Mouse (Mus musculus): ENCODE results near the gene Gtf3c4.

Gene Gtf3c4

GRCm38 (mm10) chr2:28829265-28829664, 10.9 kb downstream of the Gtf3c4 start:
- H3K4me3 ChIP-seq (replicated peaks; ENCODE audit: low read length) = no peak overlapping the region
- H3K27me3 ChIP-seq (ENCODE audit: insufficient read depth, low read length) = no peaks in the 10 kb centered on the region
- no peaks in the 10 kb centered on the region for H3K4me1 ChIP-seq (replicated peaks; ENCODE audit: low read depth, low read length)
- peaks cover 100% of the 10 kb centered on the region for H3K36me3 ChIP-seq (ENCODE audit: insufficient read depth, low read length)
- no peaks in the 10 kb centered on the region for H3K9me3 ChIP-seq (ENCODE audit: low read length)
- TF ChIP-seq CTCF (conservative IDR thresholded peaks at IDR 0.05; ENCODE audit: low read length) (no peak), NANOG (IDR thresholded peaks at IDR 0.05; ENCODE audit: borderline replicate concordance, low read length) (no peak), POU5F1 (IDR thresholded peaks at IDR 0.05; ENCODE audit: borderline replicate concordance, low read length) (no peak)

GRCm38 (mm10) chr2:28818866-28819265, 21.3 kb downstream of the Gtf3c4 start:
- H3K9me3 ChIP-seq (ENCODE audit: low read length) = no peaks in the 10 kb centered on the region
- no peak for TF ChIP-seq POU5F1 (IDR thresholded peaks at IDR 0.05; ENCODE audit: borderline replicate concordance, low read length)
- TF ChIP-seq CTCF (conservative IDR thresholded peaks at IDR 0.05; ENCODE audit: low read length) = no peak
- TF ChIP-seq NANOG (IDR thresholded peaks at IDR 0.05; ENCODE audit: borderline replicate concordance, low read length) = no peak
- H3K36me3 ChIP-seq (ENCODE audit: insufficient read depth, low read length) = peaks cover 23% of the 10 kb centered on the region
- H3K4me1 ChIP-seq (replicated peaks; ENCODE audit: low read depth, low read length) = no peaks in the 10 kb centered on the region
- H3K27me3 ChIP-seq (ENCODE audit: insufficient read depth, low read length) = no peaks in the 10 kb centered on the region
- H3K4me3 ChIP-seq (replicated peaks; ENCODE audit: low read length) = no peak overlapping the region

- no peaks in the 10 kb centered on the region for H3K36me3 ChIP-seq (ENCODE audit: insufficient read depth, low read length)
- no peaks in the 10 kb centered on the region for H3K9me3 ChIP-seq (ENCODE audit: low read length)
- H3K4me3 ChIP-seq (replicated peaks; ENCODE audit: low read length) = no peak overlapping the region
- TF ChIP-seq CTCF (conservative IDR thresholded peaks at IDR 0.05; ENCODE audit: low read length) (no peak), POU5F1 (IDR thresholded peaks at IDR 0.05; ENCODE audit: borderline replicate concordance, low read length) (no peak), NANOG (IDR thresholded peaks at IDR 0.05; ENCODE audit: borderline replicate concordance, low read length) (no peak)
- H3K27me3 ChIP-seq (ENCODE audit: insufficient read depth, low read length) = no peaks in the 10 kb centered on the region
- H3K4me1 ChIP-seq (replicated peaks; ENCODE audit: low read depth, low read length) = no peaks in the 10 kb centered on the region
These were observed 29.7 kb downstream of the Gtf3c4 start for GRCm38 (mm10) chr2:28810260-28811013.

- Histone ChIP-seq H3K4me3 (replicated peaks; ENCODE audit: low read length) (no peak overlapping the region), H3K4me1 (replicated peaks; ENCODE audit: low read depth, low read length) (no peaks in the 10 kb centered on the region), H3K9me3 (ENCODE audit: low read length) (no peaks in the 10 kb centered on the region), H3K27me3 (ENCODE audit: insufficient read depth, low read length) (no peaks in the 10 kb centered on the region), H3K36me3 (ENCODE audit: insufficient read depth, low read length) (no peaks in the 10 kb centered on the region)
- TF ChIP-seq CTCF (conservative IDR thresholded peaks at IDR 0.05; ENCODE audit: low read length) = no peak
- no peak for TF ChIP-seq POU5F1 (IDR thresholded peaks at IDR 0.05; ENCODE audit: borderline replicate concordance, low read length)
- TF ChIP-seq NANOG (IDR thresholded peaks at IDR 0.05; ENCODE audit: borderline replicate concordance, low read length) = no peak
These were observed 31.3 kb downstream of the Gtf3c4 start for GRCm38 (mm10) chr2:28808841-28809240.

GRCm38 (mm10) chr2:28803406-28803805, 36.8 kb downstream of the Gtf3c4 start:
- no peak for TF ChIP-seq CTCF (conservative IDR thresholded peaks at IDR 0.05; ENCODE audit: low read length)
- TF ChIP-seq POU5F1 (IDR thresholded peaks at IDR 0.05; ENCODE audit: borderline replicate concordance, low read length) = no peak
- no peak for TF ChIP-seq NANOG (IDR thresholded peaks at IDR 0.05; ENCODE audit: borderline replicate concordance, low read length)
- Histone ChIP-seq H3K36me3 (ENCODE audit: insufficient read depth, low read length) (no peaks in the 10 kb centered on the region), H3K27me3 (ENCODE audit: insufficient read depth, low read length) (no peaks in the 10 kb centered on the region), H3K4me1 (replicated peaks; ENCODE audit: low read depth, low read length) (peaks cover 8% of the 10 kb centered on the region; the same call in 1 of the 2 replicates), H3K9me3 (ENCODE audit: low read length) (no peaks in the 10 kb centered on the region), H3K4me3 (replicated peaks; ENCODE audit: low read length) (no peak overlapping the region)

GRCm38 (mm10) chr2:28799575-28799974, 40.6 kb downstream of the Gtf3c4 start:
- Histone ChIP-seq H3K27me3 (ENCODE audit: insufficient read depth, low read length) (no peaks in the 10 kb centered on the region), H3K9me3 (ENCODE audit: low read length) (no peaks in the 10 kb centered on the region), H3K4me1 (replicated peaks; ENCODE audit: low read depth, low read length) (peaks cover 8% of the 10 kb centered on the region; the same call in 1 of the 2 replicates), H3K36me3 (ENCODE audit: insufficient read depth, low read length) (no peaks in the 10 kb centered on the region), H3K4me3 (replicated peaks; ENCODE audit: low read length) (no peak overlapping the region)
- no peak for TF ChIP-seq NANOG (IDR thresholded peaks at IDR 0.05; ENCODE audit: borderline replicate concordance, low read length)
- no peak for TF ChIP-seq POU5F1 (IDR thresholded peaks at IDR 0.05; ENCODE audit: borderline replicate concordance, low read length)
- no peak for TF ChIP-seq CTCF (conservative IDR thresholded peaks at IDR 0.05; ENCODE audit: low read length)

GRCm38 (mm10) chr2:28798390-28798789, 41.8 kb downstream of the Gtf3c4 start:
- Histone ChIP-seq H3K4me3 (replicated peaks; ENCODE audit: low read length) (no peak overlapping the region), H3K36me3 (ENCODE audit: insufficient read depth, low read length) (no peaks in the 10 kb centered on the region), H3K27me3 (ENCODE audit: insufficient read depth, low read length) (no peaks in the 10 kb centered on the region), H3K9me3 (ENCODE audit: low read length) (no peaks in the 10 kb centered on the region), H3K4me1 (replicated peaks; ENCODE audit: low read depth, low read length) (peaks cover 8% of the 10 kb centered on the region; the same call in 1 of the 2 replicates)
- TF ChIP-seq POU5F1 (IDR thresholded peaks at IDR 0.05; ENCODE audit: borderline replicate concordance, low read length) = no peak
- TF ChIP-seq CTCF (conservative IDR thresholded peaks at IDR 0.05; ENCODE audit: low read length) = no peak
- TF ChIP-seq NANOG (IDR thresholded peaks at IDR 0.05; ENCODE audit: borderline replicate concordance, low read length) = no peak

GRCm38 (mm10) chr2:28797490-28798106, 42.6 kb downstream of the Gtf3c4 start:
- H3K4me3 ChIP-seq (replicated peaks; ENCODE audit: low read length) = no peak overlapping the region
- H3K4me1 ChIP-seq (replicated peaks; ENCODE audit: low read depth, low read length) = peaks cover 8% of the 10 kb centered on the region; the same call in 1 of the 2 replicates
- no peaks in the 10 kb centered on the region for H3K36me3 ChIP-seq (ENCODE audit: insufficient read depth, low read length)
- H3K27me3 ChIP-seq (ENCODE audit: insufficient read depth, low read length) = no peaks in the 10 kb centered on the region
- TF ChIP-seq NANOG (IDR thresholded peaks at IDR 0.05; ENCODE audit: borderline replicate concordance, low read length) (no peak), CTCF (conservative IDR thresholded peaks at IDR 0.05; ENCODE audit: low read length) (no peak), POU5F1 (IDR thresholded peaks at IDR 0.05; ENCODE audit: borderline replicate concordance, low read length) (no peak)
- no peaks in the 10 kb centered on the region for H3K9me3 ChIP-seq (ENCODE audit: low read length)
